Mouse (Mus musculus) spleen, adult 2 months (tissue): ENCODE results near the gene Myadm.

Experiments used
- CTCF ChIP-seq: fragments of 200-500 bp; IDR thresholded peaks from 2 replicates; pipeline ENCODE4 v1.5.1; 2011; ENCODE audit warnings: mild to moderate bottlenecking, inconsistent platforms; ENCODE audit not compliant: insufficient read depth, insufficient read length, insufficient replicate concordance; ENCODE audit errors: extremely low read depth
- POLR2A ChIP-seq: fragments of 200-500 bp; IDR thresholded peaks from 2 replicates; pipeline ENCODE4 v1.6.1; 2011; ENCODE audit warnings: low read depth, low read length, inconsistent platforms

GRCm38 (mm10) chr7:3308646-3309045 is 19.8 kb downstream of the Myadm start:
- no peak for TF ChIP-seq CTCF
- TF ChIP-seq POLR2A: no peak
